Mouse (Mus musculus) midbrain, embryonic 10.5 days (tissue): ENCODE data around the gene 1700113H08Rik. TPM values are rescaled to one million over a fixed set of nuclear protein-coding genes. Genes with fewer than 3 reads are reported as not detected.

Source experiments
- DNase-seq: peaks from one replicate; pipeline ENCODE4 v3.0.0-alpha.2; 2017; ENCODE audit warnings: low spot score
- H3K27ac ChIP-seq: fragments of 300-500 bp; sonication (generic); replicated peaks from 2 replicates; pipeline ENCODE4 v1.5.1; 2016; ENCODE audit warnings: mild to moderate bottlenecking
- H3K27me3 ChIP-seq: fragments of 300-500 bp; sonication (generic); 2 replicates; pipeline ENCODE4 v1.6.1; 2016; ENCODE audit warnings: low read depth, mild to moderate bottlenecking; ENCODE audit not compliant: poor library complexity, severe bottlenecking
- H3K36me3 ChIP-seq: fragments of 300-500 bp; sonication (generic); 2 replicates; pipeline ENCODE4 v1.6.1; 2016; ENCODE audit warnings: mild to moderate bottlenecking, moderate library complexity
- H3K4me1 ChIP-seq: fragments of 300-500 bp; sonication (generic); 2 replicates; pipeline ENCODE4 v1.6.1; 2016
- H3K4me3 ChIP-seq: fragments of 300-500 bp; sonication (generic); 2 replicates; pipeline ENCODE4 v1.5.1; 2016; ENCODE audit warnings: mild to moderate bottlenecking, moderate library complexity
- H3K9me3 ChIP-seq: fragments of 300-500 bp; sonication (generic); replicated peaks from 2 replicates; pipeline ENCODE4 v1.6.1; 2016; ENCODE audit warnings: mild to moderate bottlenecking
- WGBS: fragments of 180-500 bp; shearing (Covaris S2); methylation state at CpG from one replicate; pipeline ENCODE4 v1.1.7; 2016; 5-methylcytosine and 5-hydroxymethylcytosine counted together
- polyA plus RNA-seq: library from polyadenylated mRNA; unstranded; fragments of >200 nt; fragmentation: Nextera tagmentation; extraction: Ambion mirVana; gene quantifications from 2 replicates; pipeline ENCODE4 v1.2.1, GENCODE M21; 2016

1700113H08Rik gene
- polyA plus RNA-seq, 1 experiment from 2014 or later, result 0.20 TPM

DNA sequence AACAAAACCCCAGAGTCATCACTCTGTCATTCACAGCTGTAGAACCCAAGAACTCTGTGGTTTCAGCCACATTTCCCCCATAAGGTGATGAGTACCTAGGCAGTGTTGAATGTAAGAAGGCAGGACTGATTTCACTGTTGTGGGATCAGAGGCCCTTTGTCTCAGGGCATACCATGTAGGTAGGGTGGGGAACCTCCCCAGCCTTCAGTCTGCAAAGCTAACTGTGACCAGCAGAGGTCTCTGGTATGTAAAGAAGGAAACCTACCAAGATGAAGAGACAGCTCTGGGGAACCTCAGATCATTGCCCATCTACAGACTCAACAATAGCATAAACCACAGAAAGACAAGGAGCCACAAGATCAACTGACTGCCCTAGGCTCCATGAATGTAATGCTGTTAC is 36.4 kb downstream of the 1700113H08Rik start:
- Histone ChIP-seq H3K9me3 (no peaks in the 10 kb centered on the region), H3K27me3 (peaks cover 52% of the 10 kb centered on the region), H3K4me1 (peaks cover 27% of the 10 kb centered on the region), H3K27ac (no peak overlapping the region), H3K36me3 (no peaks in the 10 kb centered on the region), H3K4me3 (no peak overlapping the region)
- DNase-seq, result peak; percentile 39

- WGBS, result 64% methylated on average over 6 of the region's 6 CpGs
- Histone ChIP-seq H3K4me1 (peaks cover 67% of the 10 kb centered on the region), H3K27me3 (peaks cover 57% of the 10 kb centered on the region), H3K4me3 (no peak overlapping the region), H3K36me3 (no peaks in the 10 kb centered on the region), H3K27ac (no peak overlapping the region), H3K9me3 (no peaks in the 10 kb centered on the region)
- peak; percentile 10 for DNase-seq
Observed at GRCm38 (mm10) chr10:87098722-87099121, 40.9 kb downstream of the 1700113H08Rik start.

- WGBS, result 49% methylated on average over 4 of the region's 4 CpGs
- no peak overlapping the region for H3K4me3 ChIP-seq
- H3K4me1 ChIP-seq, result peaks cover 59% of the 10 kb centered on the region
- H3K27me3 ChIP-seq, result peaks cover 74% of the 10 kb centered on the region
- H3K9me3 ChIP-seq, result no peaks in the 10 kb centered on the region
- no peaks in the 10 kb centered on the region for H3K36me3 ChIP-seq
- DNase-seq, result no peak
- peak overlapping the region; percentile 55 for H3K27ac ChIP-seq
Observed at GRCm38 (mm10) chr10:87100668-87101067, 42.8 kb downstream of the 1700113H08Rik start.

- WGBS, result 14% methylated on average over 9 of the region's 9 CpGs
- peak overlapping the region; percentile 55; the same call in 1 of the 2 replicates for H3K27ac ChIP-seq
- no peaks in the 10 kb centered on the region for H3K9me3 ChIP-seq
- H3K27me3 ChIP-seq, result peaks cover 76% of the 10 kb centered on the region
- H3K4me3 ChIP-seq, result peak overlapping the region; percentile 21
- H3K36me3 ChIP-seq, result no peaks in the 10 kb centered on the region
- peak; percentile 83 for DNase-seq
- peaks cover 59% of the 10 kb centered on the region for H3K4me1 ChIP-seq
Observed at GRCm38 (mm10) chr10:87101265-87101950, 43.6 kb downstream of the 1700113H08Rik start.

- 6% methylated on average over 3 of the region's 3 CpGs for WGBS
Observed at GRCm38 (mm10) chr10:87101951-87102320, 44.1 kb downstream of the 1700113H08Rik start.

DNA sequence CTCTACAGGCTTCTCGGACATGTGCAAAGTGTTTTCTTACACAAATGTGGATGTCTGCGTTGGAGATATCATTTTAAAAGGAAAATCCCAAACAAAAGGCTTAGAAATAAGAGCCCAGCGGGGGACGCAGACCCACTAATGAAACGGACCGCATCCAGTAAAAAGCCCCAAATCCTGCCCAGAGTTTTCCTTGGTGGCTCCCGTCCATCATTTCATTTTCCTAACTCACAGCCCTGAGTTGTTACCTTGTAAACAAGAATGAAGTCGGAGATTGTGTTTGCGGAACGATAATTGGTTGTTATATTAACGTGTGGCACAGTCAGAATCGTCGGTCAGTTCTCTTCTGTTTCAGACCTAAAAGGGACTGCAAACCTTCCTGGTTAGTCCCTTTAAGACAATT is 44.6 kb downstream of the 1700113H08Rik start:
- peaks cover 76% of the 10 kb centered on the region for H3K27me3 ChIP-seq
- no peaks in the 10 kb centered on the region for H3K36me3 ChIP-seq
- WGBS, result 19% methylated on average over 13 of the region's 13 CpGs
- no peaks in the 10 kb centered on the region for H3K9me3 ChIP-seq
- H3K4me1 ChIP-seq, result peaks cover 61% of the 10 kb centered on the region
- peak; percentile 33 for DNase-seq
- peak overlapping the region; percentile 28; the same call in 1 of the 2 replicates for H3K4me3 ChIP-seq
- peak overlapping the region; percentile 59 for H3K27ac ChIP-seq

More at GRCm38 (mm10) chr10:87101951-87102320, 44.1 kb downstream of the 1700113H08Rik start:
- H3K4me1 ChIP-seq, result peaks cover 59% of the 10 kb centered on the region
- H3K9me3 ChIP-seq, result no peaks in the 10 kb centered on the region
- no peak overlapping the region for H3K27ac ChIP-seq
- no peaks in the 10 kb centered on the region for H3K36me3 ChIP-seq
- peaks cover 76% of the 10 kb centered on the region for H3K27me3 ChIP-seq
- peak overlapping the region; percentile 21; the same call in 1 of the 2 replicates for H3K4me3 ChIP-seq
- no peak for DNase-seq

- no peaks in the 10 kb centered on the region for H3K36me3 ChIP-seq
- no peak overlapping the region for H3K4me3 ChIP-seq
- no peak for DNase-seq
- peaks cover 58% of the 10 kb centered on the region for H3K4me1 ChIP-seq
- 63% methylated on average over 8 of the region's 8 CpGs for WGBS
- 0 out of 2 replicates have a peak overlapping the region, but pooled peaks have one; percentile 23 for H3K27ac ChIP-seq
- no peaks in the 10 kb centered on the region for H3K9me3 ChIP-seq
- peaks cover 76% of the 10 kb centered on the region for H3K27me3 ChIP-seq
Observed at GRCm38 (mm10) chr10:87103286-87103685, 45.4 kb downstream of the 1700113H08Rik start.

- H3K9me3 ChIP-seq, result no peaks in the 10 kb centered on the region
- WGBS, result 81% methylated on average over 9 of the region's 9 CpGs
- DNase-seq, result no peak
- no peak overlapping the region for H3K27ac ChIP-seq
- no peaks in the 10 kb centered on the region for H3K36me3 ChIP-seq
- peaks cover 86% of the 10 kb centered on the region for H3K27me3 ChIP-seq
- peaks cover 23% of the 10 kb centered on the region for H3K4me1 ChIP-seq
- no peak overlapping the region for H3K4me3 ChIP-seq
Observed at GRCm38 (mm10) chr10:87107565-87108297, 49.9 kb downstream of the 1700113H08Rik start.

- 91% methylated on average over 6 of the region's 6 CpGs for WGBS
- Histone ChIP-seq H3K27ac (no peak overlapping the region), H3K9me3 (no peaks in the 10 kb centered on the region), H3K36me3 (no peaks in the 10 kb centered on the region), H3K27me3 (peaks cover 88% of the 10 kb centered on the region), H3K4me3 (no peak overlapping the region), H3K4me1 (peaks cover 17% of the 10 kb centered on the region)
- no peak for DNase-seq
Observed at GRCm38 (mm10) chr10:87108333-87108732, 50.5 kb downstream of the 1700113H08Rik start.

- H3K36me3 ChIP-seq, result no peaks in the 10 kb centered on the region
- no peak overlapping the region for H3K27ac ChIP-seq
- 84% methylated on average over 10 of the region's 10 CpGs for WGBS
- no peak for DNase-seq
- peaks cover 18% of the 10 kb centered on the region for H3K4me1 ChIP-seq
- no peak overlapping the region for H3K4me3 ChIP-seq
- peaks cover 81% of the 10 kb centered on the region for H3K27me3 ChIP-seq
- no peaks in the 10 kb centered on the region for H3K9me3 ChIP-seq
Observed at GRCm38 (mm10) chr10:87109038-87109771, 51.4 kb downstream of the 1700113H08Rik start.

DNA sequence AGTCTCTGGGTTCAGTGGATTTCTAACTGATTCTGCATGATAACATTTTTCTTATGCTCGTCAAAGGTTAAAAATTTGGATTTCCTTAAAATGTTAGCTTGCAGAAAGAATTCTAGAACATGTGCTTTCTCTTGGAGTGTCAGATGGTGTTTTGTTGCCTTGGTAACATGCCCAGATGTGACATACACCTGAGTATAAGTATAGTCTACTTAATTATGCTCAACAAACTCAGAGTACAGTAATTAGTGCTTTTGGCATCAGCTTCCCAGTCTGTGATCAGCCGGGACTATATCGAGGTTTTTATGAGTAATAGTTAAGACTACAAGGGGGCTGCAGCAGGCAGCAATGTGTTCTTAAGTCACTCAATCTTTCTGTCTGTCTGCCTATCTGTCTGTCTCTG is 53.1 kb downstream of the 1700113H08Rik start:
- WGBS, result 91% methylated on average over 3 of the region's 3 CpGs
- Histone ChIP-seq H3K9me3 (no peaks in the 10 kb centered on the region), H3K27me3 (peaks cover 66% of the 10 kb centered on the region), H3K4me3 (no peak overlapping the region), H3K27ac (no peak overlapping the region), H3K36me3 (no peaks in the 10 kb centered on the region), H3K4me1 (peaks cover 31% of the 10 kb centered on the region)
- no peak for DNase-seq

GRCm38 (mm10) chr10:87125094-87125493 is 67.2 kb downstream of the 1700113H08Rik start:
- Histone ChIP-seq H3K27me3 (peaks cover 8% of the 10 kb centered on the region; the same call in 1 of the 2 replicates), H3K4me1 (peaks cover 8% of the 10 kb centered on the region), H3K9me3 (no peaks in the 10 kb centered on the region), H3K4me3 (no peak overlapping the region), H3K36me3 (no peaks in the 10 kb centered on the region), H3K27ac (no peak overlapping the region)
- WGBS, result 92% methylated on average over 5 of the region's 5 CpGs
- no peak for DNase-seq
